Mouse (Mus musculus): Measurements from ENCODE around the gene Gpc1. TPM values are rescaled to one million over a fixed set of nuclear protein-coding genes. Genes with fewer than 3 reads are reported as not detected.
A peak's percentile ranks its signal among the peaks of the same experiment; 100 is the strongest.

The Gpc1 gene
- 105 and 112 TPM in 2 replicates for polyA plus RNA-seq (2011; ENCODE audit: insufficient read length, low read depth, missing spikeins)

DNA sequence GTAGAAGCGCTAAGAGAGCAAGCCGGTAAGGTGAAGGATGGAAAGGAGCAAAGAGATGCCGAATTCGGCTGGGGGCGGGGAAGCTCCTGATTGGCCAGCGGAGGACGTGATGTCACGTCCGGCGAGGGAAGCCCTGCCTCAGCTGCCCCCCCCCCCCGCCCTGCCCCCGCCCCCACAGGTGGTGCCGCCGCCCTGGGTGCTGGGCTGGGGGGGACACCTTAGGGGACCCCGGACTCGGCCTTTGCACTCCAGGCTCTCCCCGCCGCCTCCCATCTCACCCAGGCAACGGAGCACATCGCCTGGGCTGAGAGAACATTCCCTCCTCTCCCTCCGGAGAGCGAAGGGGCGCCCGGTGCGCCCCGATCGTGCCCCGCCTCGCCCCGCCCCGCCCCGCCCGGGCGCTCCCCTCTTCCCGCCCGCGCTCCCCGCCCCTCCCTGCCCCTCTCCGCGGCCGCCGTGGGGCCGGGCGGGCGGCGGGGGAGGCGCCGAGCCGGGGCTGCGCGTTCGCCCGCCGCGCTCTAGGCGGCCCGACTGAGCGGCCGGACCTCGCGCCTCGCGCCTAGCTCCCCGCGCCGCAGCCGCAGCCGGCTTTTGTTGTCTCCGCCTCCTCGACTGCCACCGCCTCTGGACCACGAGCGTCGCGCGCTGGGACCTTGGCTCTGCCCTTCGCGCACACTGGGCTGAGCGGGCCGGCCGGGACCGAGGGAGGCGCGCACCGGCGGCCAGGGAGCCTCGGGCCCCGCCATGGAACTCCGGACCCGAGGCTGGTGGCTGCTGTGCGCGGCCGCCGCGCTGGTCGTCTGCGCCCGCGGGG lies at the start of gene Gpc1:
Gpc1 (plus strand) TSS at position 458 of the 814 bp plus-strand sequence.
- Histone ChIP-seq H3K4me1 (ENCODE audit: control insufficient read depth, insufficient read depth, low read length) (no peaks in the 10 kb centered on the region), H3K4me3 (ENCODE audit: insufficient read depth, low read length) (peak within 1 kb of the TSS; percentile 67), H3K27ac (ENCODE audit: insufficient read depth, low read length) (peak within 1 kb of the TSS; percentile 85)
- no peak for TF ChIP-seq CTCF (IDR thresholded peaks at IDR 0.05; ENCODE audit: borderline replicate concordance, insufficient read depth, low read length)
- peak; percentile 69 for TF ChIP-seq POLR2A (IDR thresholded peaks at IDR 0.05; ENCODE audit: low read depth, low read length)

DNA sequence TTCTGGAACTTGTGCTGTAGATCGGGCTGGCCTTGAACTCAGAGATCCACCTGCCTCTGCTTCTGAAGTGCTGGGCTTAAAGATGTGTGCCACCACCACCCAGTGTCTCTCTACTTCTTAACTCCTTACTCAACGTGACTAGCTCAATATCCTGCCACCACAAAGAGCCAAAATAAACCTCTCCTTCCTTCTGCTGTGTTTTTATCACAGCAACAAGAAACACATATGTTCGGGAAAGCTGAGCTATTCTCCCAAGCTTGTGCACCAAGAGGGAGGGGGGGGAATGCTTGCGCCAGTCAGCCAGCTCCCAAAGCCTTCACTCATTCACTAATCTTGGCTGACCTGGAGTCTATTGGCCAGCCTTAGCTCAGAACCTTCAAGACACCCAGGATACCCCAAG lies 49.6 kb upstream of the Gpc1 start:
- 0 out of 2 replicates have a peak, but pooled peaks cover 2% of the 10 kb centered on the region for H3K4me1 ChIP-seq (ENCODE audit: control insufficient read depth, insufficient read depth, low read length)
- no peak for TF ChIP-seq POLR2A (IDR thresholded peaks at IDR 0.05; ENCODE audit: low read depth, low read length)
- TF ChIP-seq CTCF (IDR thresholded peaks at IDR 0.05; ENCODE audit: borderline replicate concordance, insufficient read depth, low read length): no peak
- no peak overlapping the region for H3K27ac ChIP-seq (ENCODE audit: insufficient read depth, low read length)
- H3K4me3 ChIP-seq (ENCODE audit: insufficient read depth, low read length): no peak overlapping the region

DNA sequence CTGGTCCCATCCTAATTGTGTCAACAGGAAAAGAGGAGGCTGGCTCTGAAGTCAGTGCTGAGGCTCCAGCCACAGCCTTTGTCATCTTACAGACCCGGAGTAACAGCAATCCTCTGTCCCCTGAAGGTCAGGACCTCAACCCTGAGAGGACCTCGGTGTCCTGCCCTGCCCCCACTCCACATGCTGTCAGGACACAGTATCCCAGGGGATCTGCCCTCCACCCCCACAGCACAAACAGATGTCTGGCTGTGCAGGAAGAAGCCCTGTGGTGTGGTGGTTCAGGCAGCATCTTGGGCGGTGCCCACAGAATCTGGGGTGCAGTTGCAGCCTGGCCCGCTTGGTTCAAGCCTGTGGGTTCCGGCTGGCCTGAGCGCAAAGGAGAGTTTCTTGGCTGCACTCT lies 48.9 kb upstream of the Gpc1 start:
- Histone ChIP-seq H3K4me3 (ENCODE audit: insufficient read depth, low read length) (no peak overlapping the region), H3K4me1 (ENCODE audit: control insufficient read depth, insufficient read depth, low read length) (0 out of 2 replicates have a peak, but pooled peaks cover 4% of the 10 kb centered on the region), H3K27ac (ENCODE audit: insufficient read depth, low read length) (no peak overlapping the region)
- no peak for TF ChIP-seq POLR2A (IDR thresholded peaks at IDR 0.05; ENCODE audit: low read depth, low read length)
- TF ChIP-seq CTCF (IDR thresholded peaks at IDR 0.05; ENCODE audit: borderline replicate concordance, insufficient read depth, low read length): no peak

DNA sequence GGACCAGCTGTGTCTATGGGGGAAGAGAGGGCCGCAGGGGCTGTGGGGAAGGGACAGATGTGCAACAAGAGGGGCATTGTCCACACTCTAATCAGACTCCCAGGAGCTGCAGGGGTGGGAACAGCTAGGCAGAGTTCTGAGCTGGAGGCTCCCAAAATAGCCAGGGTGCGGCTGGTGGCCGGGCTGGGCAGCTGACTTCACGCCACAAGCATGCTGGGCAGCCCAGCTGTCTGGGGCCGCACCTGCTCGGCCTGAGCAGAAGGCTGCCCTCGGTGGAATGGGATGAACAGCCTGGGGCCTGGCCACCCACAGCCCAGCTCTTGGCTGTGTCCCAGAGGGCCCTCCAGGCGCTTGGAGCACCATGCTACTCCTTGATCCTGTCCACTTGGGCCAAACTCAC lies 44.2 kb upstream of the Gpc1 start:
- Histone ChIP-seq H3K27ac (ENCODE audit: insufficient read depth, low read length) (no peak overlapping the region), H3K4me1 (ENCODE audit: control insufficient read depth, insufficient read depth, low read length) (0 out of 2 replicates have a peak, but pooled peaks cover 8% of the 10 kb centered on the region), H3K4me3 (ENCODE audit: insufficient read depth, low read length) (no peak overlapping the region)
- TF ChIP-seq CTCF (IDR thresholded peaks at IDR 0.05; ENCODE audit: borderline replicate concordance, insufficient read depth, low read length) (no peak), POLR2A (IDR thresholded peaks at IDR 0.05; ENCODE audit: low read depth, low read length) (no peak)

DNA sequence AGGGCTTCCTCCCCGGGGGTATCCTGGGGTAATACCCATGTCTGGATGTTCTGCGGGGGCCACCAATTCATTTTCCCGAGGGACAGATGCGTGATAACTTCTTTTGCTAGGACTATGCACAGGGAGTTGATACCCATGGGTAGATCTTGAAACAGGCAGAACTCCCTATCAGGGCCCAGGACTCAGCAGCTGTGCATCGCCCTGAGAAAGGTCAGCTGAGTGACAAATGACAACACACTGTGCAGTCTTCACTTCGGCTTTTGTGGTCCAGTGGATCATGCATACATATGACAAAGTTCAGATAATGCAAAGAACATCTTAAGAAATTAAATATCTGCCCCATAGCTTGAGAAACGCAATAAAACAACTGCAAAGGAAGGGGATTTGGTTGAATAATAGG lies 43.4 kb upstream of the Gpc1 start:
- Histone ChIP-seq H3K27ac (ENCODE audit: insufficient read depth, low read length) (no peak overlapping the region), H3K4me3 (ENCODE audit: insufficient read depth, low read length) (no peak overlapping the region), H3K4me1 (ENCODE audit: control insufficient read depth, insufficient read depth, low read length) (0 out of 2 replicates have a peak, but pooled peaks cover 8% of the 10 kb centered on the region)
- TF ChIP-seq POLR2A (IDR thresholded peaks at IDR 0.05; ENCODE audit: low read depth, low read length) (no peak), CTCF (IDR thresholded peaks at IDR 0.05; ENCODE audit: borderline replicate concordance, insufficient read depth, low read length) (no peak)

DNA sequence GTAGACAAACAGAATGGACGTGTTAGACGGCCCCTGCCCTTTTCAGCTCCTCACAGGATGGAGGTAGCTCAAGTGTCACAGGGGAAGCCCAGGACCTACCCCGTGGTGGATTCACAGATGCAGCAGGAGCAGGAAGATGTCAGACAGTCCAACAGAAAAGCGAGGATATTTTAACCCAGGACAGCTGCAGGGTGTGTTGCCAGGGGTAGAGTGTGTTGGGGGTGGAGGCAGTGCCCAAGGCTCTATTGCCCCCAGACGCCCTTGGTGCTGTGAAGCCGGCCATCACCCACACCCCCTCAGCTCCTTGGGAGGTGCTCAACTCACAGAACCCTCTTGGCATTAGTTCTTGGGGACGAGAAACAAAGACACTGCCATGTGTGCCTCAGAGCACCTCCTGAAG lies 40.8 kb upstream of the Gpc1 start:
- Histone ChIP-seq H3K4me1 (ENCODE audit: control insufficient read depth, insufficient read depth, low read length) (peaks cover 13% of the 10 kb centered on the region), H3K4me3 (ENCODE audit: insufficient read depth, low read length) (no peak overlapping the region), H3K27ac (ENCODE audit: insufficient read depth, low read length) (no peak overlapping the region)
- no peak for TF ChIP-seq CTCF (IDR thresholded peaks at IDR 0.05; ENCODE audit: borderline replicate concordance, insufficient read depth, low read length)

DNA sequence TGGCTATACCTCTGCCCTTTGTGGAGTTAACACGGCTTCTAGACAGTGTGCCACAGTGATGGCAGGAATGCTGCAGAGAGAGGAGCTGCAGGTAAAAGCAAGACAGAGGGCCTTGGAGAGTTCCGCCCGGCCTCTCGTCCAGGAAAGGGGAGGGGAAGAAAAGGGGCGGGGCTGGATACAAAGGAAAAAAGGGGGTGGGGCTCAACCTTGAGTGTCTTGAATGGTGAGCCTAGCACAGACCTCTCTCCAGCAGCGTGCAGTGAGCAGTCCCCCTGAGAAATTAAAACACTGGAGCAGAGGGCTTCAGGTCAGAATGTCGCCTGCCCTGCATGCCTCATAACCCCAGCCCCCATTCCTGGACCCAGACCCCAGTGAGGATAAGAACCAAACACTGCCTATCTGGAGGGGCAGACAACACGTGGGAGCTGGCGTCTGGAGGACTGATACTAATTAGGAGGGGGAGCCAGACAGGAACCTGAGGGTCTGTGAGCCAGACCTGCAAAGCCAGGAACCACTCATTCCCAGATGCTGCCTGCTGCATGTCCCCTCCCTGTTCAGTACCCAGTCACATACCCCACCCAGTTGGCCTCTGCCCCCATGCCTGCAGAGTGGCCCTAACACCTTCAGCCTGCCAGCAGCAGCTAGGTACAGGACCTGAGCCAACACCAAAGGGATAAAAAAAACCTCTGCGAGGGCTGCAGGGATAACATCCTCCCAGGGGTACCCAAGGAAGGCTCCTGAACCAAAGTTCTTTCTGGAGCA lies 40.2 kb upstream of the Gpc1 start:
- Histone ChIP-seq H3K27ac (ENCODE audit: insufficient read depth, low read length) (no peak overlapping the region), H3K4me3 (ENCODE audit: insufficient read depth, low read length) (no peak overlapping the region), H3K4me1 (ENCODE audit: control insufficient read depth, insufficient read depth, low read length) (peaks cover 13% of the 10 kb centered on the region)
- no peak for TF ChIP-seq CTCF (IDR thresholded peaks at IDR 0.05; ENCODE audit: borderline replicate concordance, insufficient read depth, low read length)
- no peak for TF ChIP-seq POLR2A (IDR thresholded peaks at IDR 0.05; ENCODE audit: low read depth, low read length)

DNA sequence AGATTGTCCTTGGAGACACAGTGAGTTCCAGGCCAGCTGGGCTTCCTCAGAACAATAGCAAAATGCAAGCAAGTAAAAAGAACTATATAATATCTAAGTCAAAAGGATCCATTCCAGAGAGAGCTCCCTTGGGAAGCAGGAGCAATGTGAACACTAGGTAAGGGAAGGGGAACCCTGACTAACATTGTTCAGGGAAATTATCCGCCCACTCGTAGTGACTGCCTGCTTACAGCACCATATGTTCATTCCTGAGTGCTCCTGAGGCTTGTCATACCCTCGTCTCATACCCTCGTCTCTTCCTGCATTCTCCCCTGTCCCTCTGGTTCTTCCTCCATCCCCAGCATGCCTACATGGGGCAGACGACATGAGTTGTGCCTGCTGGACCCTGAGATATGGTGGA lies 37.7 kb upstream of the Gpc1 start:
- peaks cover 9% of the 10 kb centered on the region for H3K4me1 ChIP-seq (ENCODE audit: control insufficient read depth, insufficient read depth, low read length)
- H3K4me3 ChIP-seq (ENCODE audit: insufficient read depth, low read length): no peak overlapping the region
- H3K27ac ChIP-seq (ENCODE audit: insufficient read depth, low read length): no peak overlapping the region
- no peak for TF ChIP-seq CTCF (IDR thresholded peaks at IDR 0.05; ENCODE audit: borderline replicate concordance, insufficient read depth, low read length)
- TF ChIP-seq POLR2A (IDR thresholded peaks at IDR 0.05; ENCODE audit: low read depth, low read length): no peak

DNA sequence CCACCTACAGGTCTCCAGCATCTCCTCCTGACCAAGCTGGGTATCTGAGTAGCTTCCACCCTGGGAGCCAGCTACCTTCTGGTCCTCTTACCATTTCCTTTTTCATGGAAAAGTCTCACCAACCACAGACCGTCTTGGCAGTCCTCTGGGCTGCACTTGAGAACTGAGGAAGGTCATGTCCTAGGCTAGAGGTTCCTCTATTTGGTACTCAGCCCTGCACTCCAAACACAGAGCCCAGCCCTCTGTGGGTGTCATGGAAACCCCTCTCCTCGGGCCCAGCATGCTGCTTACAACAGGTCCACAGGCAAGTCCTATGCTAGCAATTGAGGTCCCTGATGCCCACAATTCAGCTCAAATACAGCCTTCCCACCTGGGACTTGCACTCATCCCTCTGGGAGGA lies 33.0 kb upstream of the Gpc1 start:
- TF ChIP-seq POLR2A (IDR thresholded peaks at IDR 0.05; ENCODE audit: low read depth, low read length) (no peak), CTCF (IDR thresholded peaks at IDR 0.05; ENCODE audit: borderline replicate concordance, insufficient read depth, low read length) (no peak)
- no peak overlapping the region for H3K27ac ChIP-seq (ENCODE audit: insufficient read depth, low read length)

DNA sequence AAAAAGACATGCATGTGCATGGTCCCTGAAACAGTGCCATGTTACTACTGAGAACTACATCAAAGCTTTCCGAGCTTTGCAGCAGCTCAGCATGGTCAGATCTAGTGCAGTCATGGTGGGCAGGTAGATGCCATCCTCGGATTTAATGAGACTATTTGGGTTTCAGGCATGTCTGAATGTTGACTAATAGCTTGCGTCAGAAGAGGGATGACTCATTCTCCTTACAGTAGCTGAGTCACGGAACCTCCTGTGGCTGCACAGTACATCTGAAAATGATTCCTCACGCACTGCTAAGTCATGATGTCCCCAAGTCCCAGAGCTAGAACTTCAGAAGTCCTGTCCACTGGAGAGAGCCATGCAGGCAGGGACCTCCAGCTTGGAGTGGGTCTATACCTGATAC lies 31.8 kb upstream of the Gpc1 start:
- Histone ChIP-seq H3K4me1 (ENCODE audit: control insufficient read depth, insufficient read depth, low read length) (peaks cover 11% of the 10 kb centered on the region), H3K4me3 (ENCODE audit: insufficient read depth, low read length) (no peak overlapping the region), H3K27ac (ENCODE audit: insufficient read depth, low read length) (peak overlapping the region; percentile 69)
- TF ChIP-seq CTCF (IDR thresholded peaks at IDR 0.05; ENCODE audit: borderline replicate concordance, insufficient read depth, low read length) (no peak), POLR2A (IDR thresholded peaks at IDR 0.05; ENCODE audit: low read depth, low read length) (no peak)

More for the DNA sequence above, 33.0 kb upstream of the Gpc1 start:
- no peak overlapping the region for H3K4me3 ChIP-seq (ENCODE audit: insufficient read depth, low read length)
- H3K4me1 ChIP-seq (ENCODE audit: control insufficient read depth, insufficient read depth, low read length): peaks cover 15% of the 10 kb centered on the region

Data from embryonic fibroblast, embryonic 13.5 days (primary cell).